Mouse (Mus musculus): Measurements from ENCODE around the gene Saysd1. TPM values are rescaled to one million over a fixed set of nuclear protein-coding genes. Genes with fewer than 3 reads are reported as not detected.

Saysd1 gene
- total and polyA plus RNA-seq, 3 experiments: 3.2 to 4.4 TPM; not detected in 1

DNA sequence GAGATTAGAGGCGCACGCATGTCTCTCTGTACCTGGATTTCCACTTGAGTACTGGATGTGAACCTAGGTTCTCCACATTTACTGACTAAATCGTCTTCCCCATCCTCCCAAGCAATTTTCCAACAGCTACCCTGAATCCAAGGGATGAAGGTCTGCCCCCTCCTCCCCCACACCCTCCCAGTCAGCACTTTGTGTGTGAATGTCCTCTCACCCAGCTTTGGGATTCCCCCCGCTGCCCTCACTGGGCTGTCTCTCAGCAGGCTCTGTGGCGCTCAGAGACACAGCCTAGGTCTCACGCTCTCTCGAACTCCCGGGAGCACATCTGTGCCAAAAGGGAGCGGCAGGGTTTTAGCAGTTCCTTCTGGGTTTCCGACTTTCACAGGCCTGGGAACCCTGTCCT is 17.4 kb upstream of the Saysd1 start:
- DNase-seq (ENCODE audit: low read depth, low spot score): no peak
- Histone ChIP-seq H3K79me2 (ENCODE audit: control insufficient read depth, insufficient read depth, low read length, poor library complexity) (no peaks in the 10 kb centered on the region), H3K4me3 (ENCODE audit: control insufficient read depth in 1 of 2, insufficient read depth in 1 of 2, low read depth in 2 of 2, low read length in 2 of 2) (no peak overlapping the region), H3K4me1 (ENCODE audit: control insufficient read depth in 1 of 2, insufficient read depth in 2 of 2, low read length in 2 of 2) (no peaks in the 10 kb centered on the region), H3K36me3 (ENCODE audit: control insufficient read depth in 1 of 2, insufficient read depth in 2 of 2, low read length in 2 of 2) (no peaks in the 10 kb centered on the region), H3K27me3 (ENCODE audit: control insufficient read depth in 1 of 2, insufficient read depth in 2 of 2, low read length in 2 of 2) (no peaks in the 10 kb centered on the region), H3K9ac (ENCODE audit: control insufficient read depth, low read depth, low read length, poor library complexity, severe bottlenecking) (no peak overlapping the region), H3K9me3 (replicated peaks; ENCODE audit: insufficient read depth, low read length) (no peaks in the 10 kb centered on the region), H3K27ac (ENCODE audit: control insufficient read depth, low read depth, low read length) (no peak overlapping the region)
- TF ChIP-seq NELFE (IDR thresholded peaks at IDR 0.05; ENCODE audit: low read depth, low read length): no peak
- no peak for TF ChIP-seq GABPA (IDR thresholded peaks at IDR 0.05; ENCODE audit: low read depth, low read length)
- TF ChIP-seq POLR2A (IDR thresholded peaks at IDR 0.05; ENCODE audit: control insufficient read depth in 1 of 2, insufficient read depth in 1 of 2, low read depth in 1 of 2, low read length in 2 of 2, poor library complexity in 1 of 2): no peak
- no peak for TF ChIP-seq JUND (IDR thresholded peaks at IDR 0.05; ENCODE audit: low read depth, low read length)
- TF ChIP-seq MYB (IDR thresholded peaks at IDR 0.05; ENCODE audit: low read depth, low read length): no peak
- no peak for TF ChIP-seq RCOR1 (IDR thresholded peaks at IDR 0.05; ENCODE audit: low read depth, low read length)
- TF ChIP-seq MAFK (IDR thresholded peaks at IDR 0.05; ENCODE audit: borderline replicate concordance, low read depth, low read length): no peak
- no peak for TF ChIP-seq GATA1 (IDR thresholded peaks at IDR 0.05; ENCODE audit: low read depth, low read length)
- no peak for TF ChIP-seq POLR2AphosphoS5 (IDR thresholded peaks at IDR 0.05; ENCODE audit: borderline replicate concordance, low read depth, low read length)
- no peak for TF ChIP-seq MYC (IDR thresholded peaks at IDR 0.05; ENCODE audit: low read depth, low read length)
- no peak for TF ChIP-seq ZC3H11A (IDR thresholded peaks at IDR 0.05; ENCODE audit: low read depth, low read length)
- TF ChIP-seq BHLHE40 (IDR thresholded peaks at IDR 0.05; ENCODE audit: borderline replicate concordance, low read depth, low read length): no peak
- TF ChIP-seq EP300 (IDR thresholded peaks at IDR 0.05; ENCODE audit: low read depth in 1 of 2, low read length in 2 of 2): no peak
- no peak for TF ChIP-seq CHD1 (IDR thresholded peaks at IDR 0.05; ENCODE audit: low read depth, low read length)
- TF ChIP-seq CHD2 (IDR thresholded peaks at IDR 0.05; ENCODE audit: low read length): no peak
- TF ChIP-seq KAT2A (conservative IDR thresholded peaks at IDR 0.05; ENCODE audit: low read depth, low read length): no peak
- TF ChIP-seq ZNF384 (IDR thresholded peaks at IDR 0.05; ENCODE audit: low read depth, low read length): no peak
- TF ChIP-seq SIN3A (IDR thresholded peaks at IDR 0.05; ENCODE audit: low read length): no peak
- no peak for TF ChIP-seq TBP (IDR thresholded peaks at IDR 0.05; ENCODE audit: low read depth, low read length)
- TF ChIP-seq TCF12 (IDR thresholded peaks at IDR 0.05; ENCODE audit: low read depth, low read length): no peak

DNA sequence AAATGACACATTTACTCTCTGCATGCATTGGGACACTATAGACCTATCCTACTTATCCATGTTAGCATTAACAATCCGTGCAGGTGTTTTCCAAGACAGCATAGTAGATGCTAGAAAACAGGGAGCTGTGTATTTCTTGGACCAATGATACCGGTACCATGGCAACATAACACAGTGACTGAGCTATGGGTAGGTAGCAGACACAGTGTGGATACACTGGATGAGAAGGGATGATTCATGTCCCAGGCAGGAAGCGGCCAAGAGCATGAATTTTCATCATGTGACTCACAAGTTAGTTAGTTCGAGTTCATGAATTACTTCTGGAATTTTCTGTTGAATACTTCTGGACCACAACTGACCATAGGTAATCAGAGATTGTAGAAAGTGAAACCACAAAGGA is 16.6 kb upstream of the Saysd1 start:
- H3K4me1 ChIP-seq (ENCODE audit: control insufficient read depth in 1 of 2, insufficient read depth in 2 of 2, low read length in 2 of 2): no peaks in the 10 kb centered on the region
- no peak for DNase-seq (ENCODE audit: low read depth, low spot score)
- H3K36me3 ChIP-seq (ENCODE audit: control insufficient read depth in 1 of 2, insufficient read depth in 2 of 2, low read length in 2 of 2): no peaks in the 10 kb centered on the region

More for the DNA sequence above, 16.6 kb upstream of the Saysd1 start:
- no peak for TF ChIP-seq SIN3A (IDR thresholded peaks at IDR 0.05; ENCODE audit: low read length)
- TF ChIP-seq JUND (IDR thresholded peaks at IDR 0.05; ENCODE audit: low read depth, low read length): no peak
- no peak for TF ChIP-seq BHLHE40 (IDR thresholded peaks at IDR 0.05; ENCODE audit: borderline replicate concordance, low read depth, low read length)
- Histone ChIP-seq H3K9me3 (replicated peaks; ENCODE audit: insufficient read depth, low read length) (no peaks in the 10 kb centered on the region), H3K79me2 (ENCODE audit: control insufficient read depth, insufficient read depth, low read length, poor library complexity) (no peaks in the 10 kb centered on the region), H3K9ac (ENCODE audit: control insufficient read depth, low read depth, low read length, poor library complexity, severe bottlenecking) (no peak overlapping the region), H3K4me3 (ENCODE audit: control insufficient read depth in 1 of 2, insufficient read depth in 1 of 2, low read depth in 2 of 2, low read length in 2 of 2) (no peak overlapping the region), H3K27ac (ENCODE audit: control insufficient read depth, low read depth, low read length) (no peak overlapping the region), H3K27me3 (ENCODE audit: control insufficient read depth in 1 of 2, insufficient read depth in 2 of 2, low read length in 2 of 2) (no peaks in the 10 kb centered on the region)

Data from MEL (cell line).